Mouse (Mus musculus) liver, embryonic 14.5 days (tissue): ENCODE results near the gene Ush1c.

Experiments used
- CTCF ChIP-seq: IDR thresholded peaks from 2 replicates; pipeline ENCODE4 v1.5.1; 2016; ENCODE audit warnings: antibody characterized with exemption, low read depth, control low read depth
- EP300 ChIP-seq: IDR thresholded peaks from 2 replicates; pipeline ENCODE4 v1.6.1; 2016; ENCODE audit warnings: antibody characterized with exemption, low read depth

DNA sequence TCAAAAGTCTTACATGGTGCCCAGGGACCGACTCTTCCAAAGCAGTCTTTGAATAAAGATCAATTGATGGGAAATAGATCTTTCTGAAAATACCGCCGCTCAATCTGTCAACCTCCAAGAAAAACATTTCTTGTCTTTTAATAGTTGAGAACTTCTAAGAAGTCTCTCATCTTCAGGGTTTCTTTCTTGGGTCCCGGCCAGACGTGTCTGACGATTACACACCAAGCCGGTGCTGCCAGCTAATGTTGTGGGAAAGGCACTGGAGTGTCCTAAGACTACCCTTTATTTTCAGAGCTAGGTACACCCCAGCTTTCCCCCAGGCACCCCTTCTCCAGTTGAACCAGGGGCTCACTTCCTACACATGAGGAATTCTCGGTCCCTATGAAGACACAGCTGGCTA lies 30.2 kb downstream of the Ush1c start:
- no peak for TF ChIP-seq CTCF
- TF ChIP-seq EP300, result no peak
